Mouse (Mus musculus) spleen, postnatal 4 days (tissue): ENCODE measurements at regions not wholly inside any gene's neighbourhood (a gene's known extent, or its start where the extent isn't known, plus 50 kb on each side); places are given as distances from the start of the nearest gene placed in this dataset.

Experiments
- DNase-seq, 2 experiments: peaks; one replicate each; pipeline ENCODE4 v3.0.0; 2022; ENCODE audit warnings: low spot score in 2 of 2

DNA sequence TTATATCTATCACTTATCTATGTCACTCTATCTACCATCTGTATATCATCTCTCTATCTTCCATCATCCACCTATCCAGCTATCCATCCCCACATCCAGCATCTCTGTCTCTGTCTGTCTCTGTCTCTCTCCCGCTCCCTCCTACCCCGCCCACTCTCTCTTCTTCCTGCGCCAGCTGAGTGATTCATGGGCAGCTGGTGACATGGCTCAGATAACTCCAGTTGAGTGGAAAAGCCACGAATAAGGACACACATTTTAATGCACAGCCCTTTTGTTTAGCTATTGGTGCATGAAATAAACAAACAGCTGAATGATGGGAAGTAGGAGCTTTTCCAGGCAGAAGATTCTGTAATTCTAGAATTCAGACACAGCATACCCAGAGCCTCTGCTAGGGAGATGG lies 446.3 kb downstream of the Glrx3 start:
- no peak for DNase-seq

- DNase-seq = no peak
Observed at GRCm38 (mm10) chr7:137885146-137885545, 447.7 kb downstream of the Glrx3 start.

GRCm38 (mm10) chr7:137888731-137889130 lies 451.3 kb downstream of the Glrx3 start:
- DNase-seq = no peak

DNA sequence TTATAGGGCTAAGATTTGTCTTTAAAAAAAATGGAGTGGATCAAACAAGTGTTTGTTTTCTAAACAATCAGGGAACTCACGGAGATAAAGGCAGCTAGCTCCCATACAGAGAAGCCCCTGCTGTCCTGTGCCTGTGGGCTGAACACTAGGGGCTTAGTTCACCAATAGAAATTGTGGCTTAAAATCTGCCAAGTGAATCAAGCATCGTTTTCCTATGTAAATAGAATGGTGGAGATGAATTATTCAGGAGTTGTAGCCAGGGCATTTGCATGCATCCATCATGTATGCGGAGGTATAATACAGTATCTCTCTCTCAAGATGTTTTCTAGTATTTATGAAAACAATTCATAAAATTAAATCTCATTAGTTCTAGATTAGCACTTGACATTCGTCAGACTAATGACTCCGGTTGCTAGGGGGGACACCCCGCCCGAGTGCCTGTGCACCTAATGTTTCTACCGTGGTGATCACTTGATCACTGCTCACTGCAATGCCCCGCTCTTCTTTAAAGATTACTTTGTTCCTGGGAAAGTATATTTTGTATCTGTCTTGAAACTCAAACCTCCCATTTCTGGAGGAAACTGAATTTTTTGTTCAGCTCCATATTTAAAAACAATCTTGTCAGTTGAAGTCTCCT lies 469.1 kb downstream of the Glrx3 start:
- no peak for DNase-seq

DNA sequence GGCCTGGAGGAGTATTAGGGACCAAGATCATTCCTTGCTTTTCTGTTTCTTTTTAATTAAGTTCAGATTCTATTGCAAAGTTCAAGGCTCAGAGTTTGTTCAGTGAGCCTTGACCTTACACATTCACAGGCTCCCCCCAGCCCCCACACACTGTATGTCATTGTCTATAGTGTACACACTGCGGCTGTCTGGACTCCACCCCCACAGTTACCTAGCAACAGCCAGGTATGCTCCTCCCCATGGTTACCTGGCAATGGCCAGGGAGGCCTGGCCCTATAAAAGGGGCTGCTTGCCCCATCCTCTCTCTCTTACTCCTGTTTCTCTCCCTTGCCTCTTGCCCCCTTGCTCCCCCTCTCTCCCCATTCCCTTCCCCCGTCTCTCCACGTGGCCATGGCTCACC lies 472.0 kb downstream of the Glrx3 start:
- DNase-seq = no peak

DNA sequence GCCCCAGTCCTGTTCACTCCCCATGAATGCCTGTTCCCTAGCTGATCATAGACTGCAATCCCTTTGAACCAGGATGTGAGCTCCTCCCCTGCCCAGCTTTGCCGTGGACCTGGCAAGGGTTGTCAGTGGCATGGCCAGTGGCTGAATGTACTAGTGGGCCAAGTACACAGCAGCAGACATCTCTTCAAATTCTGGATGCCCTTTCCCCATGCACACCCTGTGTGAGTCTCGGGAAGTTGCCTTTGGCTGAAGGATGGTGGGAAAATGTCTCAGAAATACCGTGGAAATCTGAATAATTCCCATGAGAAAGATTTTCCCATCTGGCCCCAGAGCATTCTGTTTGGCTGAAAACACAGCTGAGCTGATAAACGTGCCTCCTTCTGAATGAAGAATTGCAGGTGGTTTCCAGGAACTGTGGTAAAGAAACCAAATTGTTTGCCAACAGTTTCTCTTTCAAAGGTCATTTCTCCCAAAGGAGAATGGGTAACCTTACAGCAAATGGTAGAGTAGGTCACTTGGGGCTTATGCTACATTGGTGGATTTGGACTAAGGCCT lies 476.2 kb downstream of the Glrx3 start:
- no peak for DNase-seq

GRCm38 (mm10) chr7:137914506-137914905 lies 477.1 kb downstream of the Glrx3 start:
- DNase-seq = no peak

- no peak for DNase-seq
Observed at GRCm38 (mm10) chr7:137916351-137916750, 478.9 kb downstream of the Glrx3 start.

GRCm38 (mm10) chr7:137924464-137925167 lies 472.9 kb downstream of the Tcerg1l start:
- no peak for DNase-seq

DNA sequence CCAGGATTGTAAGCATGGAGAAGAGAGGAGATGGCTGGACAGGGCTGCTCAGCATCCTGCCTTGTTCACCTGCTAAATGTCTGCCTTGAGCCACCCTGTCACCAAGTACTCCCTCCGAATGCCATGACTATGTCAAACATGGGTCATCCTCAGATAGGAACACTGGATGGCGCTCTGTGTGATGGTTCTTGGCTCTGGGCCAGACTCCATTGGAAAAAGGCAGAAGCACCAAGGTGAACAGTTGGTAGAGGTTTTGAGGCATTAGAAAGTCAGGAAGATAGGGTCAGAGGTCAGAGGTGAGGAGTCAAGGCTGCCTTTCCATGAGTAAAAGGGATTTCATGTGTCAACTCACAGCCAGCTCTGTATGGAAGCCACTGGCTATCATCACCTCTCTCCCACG lies 471.9 kb downstream of the Tcerg1l start:
- DNase-seq = no peak

DNA sequence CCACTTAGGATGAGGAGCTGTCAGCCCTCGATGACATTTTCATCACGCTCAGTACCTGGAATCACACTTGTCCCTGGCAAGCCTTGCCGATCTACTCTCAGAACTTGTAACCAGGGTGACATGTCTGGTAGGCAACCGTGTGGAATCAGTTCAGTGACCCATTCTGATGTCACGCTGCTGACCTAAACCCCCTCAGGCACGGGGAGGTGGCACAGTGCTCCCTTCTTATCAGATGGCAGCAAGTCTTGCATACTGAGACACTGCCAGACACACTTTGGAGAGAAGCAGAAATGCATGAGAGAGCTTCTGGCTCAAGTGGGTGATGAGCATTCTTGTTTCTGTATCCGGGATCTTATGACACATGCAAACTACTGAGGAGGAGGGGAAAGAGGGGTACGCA lies 470.2 kb downstream of the Tcerg1l start:
- DNase-seq = no peak

DNA sequence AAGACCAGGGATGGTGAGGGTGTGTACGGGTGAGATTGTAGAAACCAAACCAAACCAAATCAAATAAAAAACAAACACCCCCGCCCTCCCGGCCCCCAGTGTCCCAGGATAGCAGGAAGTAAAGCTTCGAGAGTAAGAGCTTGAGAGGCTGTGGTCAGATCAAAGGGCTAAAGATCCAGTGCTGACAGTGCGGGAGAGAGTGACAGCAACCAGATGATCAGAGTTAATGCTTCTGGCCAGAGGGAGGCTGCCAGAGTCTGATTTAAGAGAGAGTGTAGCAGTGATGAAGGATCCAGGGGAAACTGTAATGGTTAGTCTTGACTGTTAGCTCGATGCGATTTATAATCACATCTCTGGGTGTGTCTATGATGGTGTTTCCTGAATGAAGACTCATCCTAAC lies 467.3 kb downstream of the Tcerg1l start:
- DNase-seq = no peak

- no peak for DNase-seq
Observed at GRCm38 (mm10) chr7:137935896-137936295, 461.6 kb downstream of the Tcerg1l start.

DNA sequence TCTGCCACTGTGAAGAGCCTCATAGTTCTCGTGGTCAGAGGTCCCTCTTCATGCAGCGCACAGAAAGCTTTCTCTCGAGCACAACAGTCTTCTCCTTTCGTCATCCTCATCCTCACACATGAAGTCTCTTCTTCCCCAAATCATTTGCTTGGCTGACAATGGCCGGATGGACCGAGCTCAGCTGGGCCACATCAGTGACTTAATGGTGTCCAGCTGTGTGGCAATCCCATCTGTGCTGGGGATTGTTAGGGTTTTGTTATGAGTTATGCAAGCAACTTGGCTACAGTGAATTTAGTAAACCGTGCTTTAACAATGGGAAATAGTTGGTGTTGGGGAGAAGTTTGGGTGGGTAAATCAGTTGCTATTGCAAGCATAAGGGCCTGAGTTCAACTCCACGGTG lies 458.4 kb downstream of the Tcerg1l start:
- no peak for DNase-seq

- no peak for DNase-seq
Observed at GRCm38 (mm10) chr7:137940084-137940483, 457.4 kb downstream of the Tcerg1l start.

DNA sequence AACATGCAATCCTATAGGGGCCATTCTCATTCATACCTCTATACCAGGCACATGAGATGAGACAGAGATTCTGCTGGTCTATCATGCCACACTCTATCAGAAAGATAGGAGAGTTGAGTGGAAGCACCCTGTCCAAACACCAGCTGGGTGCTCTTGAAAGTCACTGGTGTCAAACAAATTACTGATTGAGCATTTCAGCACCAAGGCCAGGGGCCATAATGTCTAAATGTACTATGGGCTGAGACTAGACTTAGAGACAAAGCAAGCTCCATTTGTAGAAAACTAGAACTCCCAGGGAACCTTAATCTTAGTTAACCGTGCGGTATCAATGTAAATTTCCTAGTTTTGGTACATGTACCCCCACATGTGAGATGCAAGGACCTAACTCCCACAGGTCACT lies 452.5 kb downstream of the Tcerg1l start:
- DNase-seq = no peak

DNA sequence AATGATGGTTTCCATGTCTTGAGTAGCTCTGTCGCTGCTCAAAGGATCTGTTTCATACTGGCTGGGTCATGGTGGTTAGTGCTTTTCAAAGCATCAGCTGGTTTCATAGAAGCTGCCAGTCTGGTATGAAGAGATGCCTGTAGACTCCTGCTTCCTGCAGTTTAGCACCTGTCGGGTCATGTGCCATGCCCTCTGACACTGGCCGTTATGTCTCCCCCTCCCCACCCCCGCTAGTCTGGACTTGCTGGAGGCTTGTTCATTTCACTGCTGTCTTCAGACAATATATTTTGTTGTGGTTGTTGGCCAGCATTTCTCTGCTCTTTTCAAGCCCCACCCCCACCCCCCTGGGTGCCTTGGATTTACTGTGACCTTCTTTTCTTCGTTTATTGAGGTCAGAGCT lies 450.1 kb downstream of the Tcerg1l start:
- DNase-seq = no peak

DNA sequence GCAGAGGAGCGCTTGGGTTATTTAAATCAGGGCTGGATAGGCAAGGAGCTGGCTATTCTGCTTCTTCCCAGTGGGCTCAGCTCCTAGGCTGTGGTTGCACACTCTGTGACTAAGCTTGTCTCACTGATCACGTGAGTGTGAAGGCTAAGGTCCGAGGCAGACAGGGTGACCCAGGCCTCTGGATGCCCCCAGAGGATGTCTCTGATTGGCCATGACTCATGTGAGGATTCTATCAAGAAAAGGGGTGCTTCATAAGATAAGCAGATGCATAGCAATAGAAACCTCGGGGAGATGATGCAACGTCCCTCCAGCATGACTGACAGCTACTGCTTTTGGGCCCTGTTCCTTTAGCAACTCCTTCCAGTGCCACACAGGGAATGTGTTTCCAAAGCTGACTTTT lies 440.2 kb downstream of the Tcerg1l start:
- DNase-seq = no peak

DNA sequence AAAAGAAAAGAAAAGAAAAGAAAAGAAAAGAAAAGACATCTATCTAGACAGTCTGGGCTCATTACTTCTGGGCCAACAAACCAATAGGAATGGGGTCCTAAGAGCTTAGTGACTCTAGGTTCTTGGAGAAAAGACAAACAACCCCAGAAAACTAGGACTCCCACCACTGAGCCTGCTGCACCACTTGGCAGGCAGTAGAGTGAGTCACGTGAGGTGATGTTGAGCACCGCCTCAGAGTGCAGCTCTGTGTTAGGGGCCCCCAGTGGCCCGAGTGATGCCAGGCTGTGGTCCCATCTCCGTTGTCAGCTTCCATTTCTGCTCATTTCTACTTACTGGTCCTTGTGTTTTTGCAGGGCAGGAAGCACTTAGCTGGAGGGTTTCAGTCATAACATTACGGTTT lies 439.7 kb downstream of the Tcerg1l start:
- DNase-seq = no peak

- no peak for DNase-seq
Observed at GRCm38 (mm10) chr7:137963470-137964095, 433.9 kb downstream of the Tcerg1l start.

- DNase-seq = no peak
Observed at GRCm38 (mm10) chr7:137974705-137975104, 422.8 kb downstream of the Tcerg1l start.

GRCm38 (mm10) chr7:137977527-137977926 lies 420.0 kb downstream of the Tcerg1l start:
- no peak for DNase-seq

DNA sequence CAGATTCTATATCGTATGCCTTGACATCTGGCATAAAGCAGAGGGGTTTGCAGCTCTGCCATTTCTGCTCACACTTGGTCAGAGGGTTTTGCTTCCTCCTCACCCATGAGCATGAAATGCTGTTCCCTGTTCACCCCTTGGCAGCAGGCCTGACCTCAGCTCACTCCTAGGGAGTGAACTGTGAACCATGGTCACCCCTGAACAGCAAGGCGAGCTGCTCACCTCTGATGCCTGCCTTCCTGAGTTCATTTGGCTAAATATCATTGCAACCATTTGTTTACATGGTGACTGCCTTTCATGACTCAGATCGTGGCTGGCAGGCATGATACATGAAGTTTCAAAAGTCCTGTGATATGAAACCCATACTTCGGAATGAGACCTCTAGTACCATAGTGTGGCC lies 418.2 kb downstream of the Tcerg1l start:
- DNase-seq = peak in 1 of 2 experiments; percentile 52
